ENCODE assay signal across 13 mouse cellular contexts in the genomic region with DNA sequence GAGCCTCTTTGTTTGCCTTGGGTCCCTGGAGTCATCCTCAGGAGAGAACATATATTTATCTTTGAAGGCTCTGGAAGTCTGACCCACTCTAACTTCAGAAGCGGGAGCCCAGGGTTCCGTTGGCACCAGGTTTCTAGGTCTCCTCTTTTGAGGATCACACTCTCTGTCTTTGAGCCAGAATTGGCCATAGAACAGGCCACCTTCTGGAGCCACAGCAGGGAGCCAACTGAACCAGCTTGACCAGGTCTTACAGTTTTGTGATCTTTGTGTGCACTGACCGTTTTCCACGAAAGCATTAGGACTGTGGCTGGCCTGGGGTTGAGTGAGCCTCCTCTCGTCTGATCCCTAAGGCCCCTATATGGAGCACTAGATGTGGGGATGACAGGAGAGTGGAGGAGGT. TPM values are rescaled to one million over a fixed set of nuclear protein-coding genes. Genes with fewer than 3 reads are reported as not detected.
A peak's percentile ranks its signal among the peaks of the same experiment; 100 is the strongest.
DNase-seq lines count a peak whose midpoint lies in the region; ATAC-seq and TF ChIP-seq lines count a peak whose summit lies in the region.
"Had no signal": no experiment of that assay in that cellular context is flagged by ENCODE, and none has a peak within 500 bp of the region (broad histone marks: within the 10 kb centered on the region; RNA-seq: fewer than 3 reads in every experiment).

No protein-coding gene starts in this region.

- H3K4me2 ChIP-seq in heart, embryonic 12.5 days, result no peak overlapping the region
- peak overlapping the region; percentile 12; the same call in 1 of the 2 replicates for H3K4me2 ChIP-seq in midbrain, embryonic 15.5 days
- H3K4me2 ChIP-seq in midbrain, embryonic 11.5 days, result no peak overlapping the region
- H3K4me2 ChIP-seq: heart, embryonic 11.5 days had no signal

- peaks cover 18% of the 10 kb centered on the region for H3K4me1 ChIP-seq in heart, embryonic 12.5 days (replicated peaks)
- H3K4me1 ChIP-seq in midbrain, embryonic 15.5 days, result peaks cover 17% of the 10 kb centered on the region
- H3K4me1 ChIP-seq in midbrain, embryonic 11.5 days (ENCODE audit: control insufficient read depth, insufficient read depth, low read length), result no peaks in the 10 kb centered on the region; the same call in 1 of the 2 replicates
- H3K4me1 ChIP-seq in limb, embryonic 10.5 days, result peaks cover 33% of the 10 kb centered on the region

- no peak for DNase-seq in heart, adult 18-20 months
- DNase-seq in midbrain, embryonic 11.5 days (ENCODE audit: low spot score, missing footprints), result no peak
- no peak for DNase-seq in limb, embryonic 10.5 days (ENCODE audit: low spot score)
- no peak for DNase-seq in B cell, adult 2 months
- no peak for DNase-seq in adrenal gland, adult 2 months
- DNase-seq in layer of hippocampus, adult 2 months (ENCODE audit: low spot score in 2 of 2), result no peak
- DNase-seq: kidney, adult 9 months; left cerebral cortex, postnatal 4 days; thymus, adult 18-20 months had no signal

- 0 out of 2 replicates have a peak overlapping the region, but pooled peaks have one; percentile 32 for H3K9ac ChIP-seq in heart, embryonic 12.5 days
- H3K9ac ChIP-seq in midbrain, embryonic 15.5 days, result no peak overlapping the region
- H3K9ac ChIP-seq in midbrain, embryonic 11.5 days (ENCODE audit: low read length), result no peak overlapping the region

- TF ChIP-seq CTCF in layer of hippocampus, adult 2 months (conservative IDR thresholded peaks at IDR 0.05), result no peak

- peaks cover 27% of the 10 kb centered on the region for H3K36me3 ChIP-seq in heart, embryonic 12.5 days
- H3K36me3 ChIP-seq in midbrain, embryonic 15.5 days (replicated peaks), result no peaks in the 10 kb centered on the region
- no peaks in the 10 kb centered on the region for H3K36me3 ChIP-seq in midbrain, embryonic 11.5 days (ENCODE audit: control insufficient read depth, insufficient read depth, low read length)
- H3K36me3 ChIP-seq in limb, embryonic 10.5 days, result peaks cover 25% of the 10 kb centered on the region

- 89% methylated on average over 5 of the region's 5 CpGs for WGBS in heart, embryonic 12.5 days
- WGBS in midbrain, embryonic 15.5 days, result 73% methylated on average over 5 of the region's 5 CpGs
- 82% methylated on average over 5 of the region's 5 CpGs for WGBS in midbrain, embryonic 11.5 days
- 91% methylated on average over 5 of the region's 5 CpGs for WGBS in limb, embryonic 10.5 days

- H3K27me3 ChIP-seq in heart, embryonic 12.5 days (replicated peaks), result no peaks in the 10 kb centered on the region
- no peaks in the 10 kb centered on the region for H3K27me3 ChIP-seq in midbrain, embryonic 15.5 days (replicated peaks)
- no peaks in the 10 kb centered on the region for H3K27me3 ChIP-seq in midbrain, embryonic 11.5 days (ENCODE audit: control insufficient read depth, insufficient read depth, low read length)
- no peaks in the 10 kb centered on the region for H3K27me3 ChIP-seq in limb, embryonic 10.5 days (ENCODE audit: low read depth, poor library complexity, severe bottlenecking)

- H3K9me3 ChIP-seq in heart, embryonic 12.5 days (replicated peaks), result no peaks in the 10 kb centered on the region
- H3K9me3 ChIP-seq in midbrain, embryonic 15.5 days, result no peaks in the 10 kb centered on the region
- no peaks in the 10 kb centered on the region for H3K9me3 ChIP-seq in midbrain, embryonic 11.5 days (ENCODE audit: control insufficient read depth, low read length)
- no peaks in the 10 kb centered on the region for H3K9me3 ChIP-seq in limb, embryonic 10.5 days (replicated peaks)
- H3K9me3 ChIP-seq: midbrain, embryonic 10.5 days had no signal

- no peak for ATAC-seq in heart, embryonic 12.5 days (ENCODE audit: insufficient number of reproducible peaks, low FRiP score)
- no peak for ATAC-seq in midbrain, embryonic 15.5 days (replicated peaks)
- ATAC-seq in midbrain, embryonic 11.5 days (ENCODE audit: low FRiP score), result no peak

- H3K27ac ChIP-seq in heart, embryonic 12.5 days (ENCODE audit: poor library complexity, severe bottlenecking), result no peak overlapping the region
- H3K27ac ChIP-seq in midbrain, embryonic 15.5 days, result no peak overlapping the region
- no peak overlapping the region for H3K27ac ChIP-seq in midbrain, embryonic 11.5 days (ENCODE audit: low read depth, low read length)
- H3K27ac ChIP-seq in limb, embryonic 10.5 days, result peak overlapping the region; percentile 22; the same call in 1 of the 2 replicates
- H3K27ac ChIP-seq in layer of hippocampus, adult 2 months, result no peak overlapping the region
- H3K27ac ChIP-seq: midbrain, embryonic 10.5 days had no signal

- no peak overlapping the region for H3K4me3 ChIP-seq in heart, embryonic 12.5 days
- no peak overlapping the region for H3K4me3 ChIP-seq in midbrain, embryonic 15.5 days
- no peak overlapping the region for H3K4me3 ChIP-seq in midbrain, embryonic 11.5 days (ENCODE audit: low read depth, low read length)
- H3K4me3 ChIP-seq in limb, embryonic 10.5 days, result no peak overlapping the region
- H3K4me3 ChIP-seq in layer of hippocampus, adult 2 months, result no peak overlapping the region; the same call in 1 of the 2 replicates
- H3K4me3 ChIP-seq: midbrain, embryonic 10.5 days had no signal

RNA-seq across cellular contexts. Expression of a gene that starts 2.1 kb away (rescaled TPM):
- polyA plus RNA-seq in heart, embryonic 12.5 days (2016; fragmentation: Nextera tagmentation; extraction: Ambion mirVana), result 1.1 and 1.4 TPM in 2 replicates
- total RNA-seq in heart, adult 18-20 months (2021), result 10 to 100 TPM; 28.1 to 29.9 TPM
- polyA plus RNA-seq in midbrain, embryonic 15.5 days (2015; fragmentation: Nextera tagmentation; extraction: Ambion mirVana), result 1.8 TPM in 2 replicates
- 1.7 and 1.8 TPM in 2 replicates for polyA plus RNA-seq in midbrain, embryonic 11.5 days (2014; fragmentation: Nextera tagmentation; extraction: Ambion mirVana)
- polyA plus RNA-seq in limb, embryonic 10.5 days (2016; fragmentation: Nextera tagmentation; extraction: Ambion mirVana), result 1.9 and 2.3 TPM in 2 replicates
- 10 to 100 TPM; 39.3 to 60.3 TPM for total RNA-seq in adrenal gland, adult 2 months (2021)
- polyA plus RNA-seq in adrenal gland, adult 2 months (2012; rRNA removed), result 58.0 and 65.5 TPM in 2 replicates
- total RNA-seq in layer of hippocampus, adult 2 months (2021), result 10 to 100 TPM; 22.1 to 23.0 TPM

RNA-seq across cellular contexts. Expression of a gene that starts 27.1 kb away (rescaled TPM):
- 3.3 and 4.9 TPM in 2 replicates for polyA plus RNA-seq in heart, embryonic 12.5 days (2016; fragmentation: Nextera tagmentation; extraction: Ambion mirVana)
- 1 to 10 TPM; 3.2 to 3.3 TPM for total RNA-seq in heart, adult 18-20 months (2021)
- 5.3 and 7.3 TPM in 2 replicates for polyA plus RNA-seq in midbrain, embryonic 15.5 days (2015; fragmentation: Nextera tagmentation; extraction: Ambion mirVana)
- 1.7 and 1.8 TPM in 2 replicates for polyA plus RNA-seq in midbrain, embryonic 11.5 days (2014; fragmentation: Nextera tagmentation; extraction: Ambion mirVana)
- 6.8 and 11.1 TPM in 2 replicates for polyA plus RNA-seq in limb, embryonic 10.5 days (2016; fragmentation: Nextera tagmentation; extraction: Ambion mirVana)
- 1 to 10 TPM; 1.5 to 1.8 TPM for total RNA-seq in adrenal gland, adult 2 months (2021)
- polyA plus RNA-seq in adrenal gland, adult 2 months (2012; rRNA removed), result 2.8 and 3.3 TPM in 2 replicates
- 1 to 10 TPM; 2.4 to 2.6 TPM for total RNA-seq in layer of hippocampus, adult 2 months (2021)

RNA-seq across cellular contexts. Expression of a gene that starts 57.7 kb away (rescaled TPM):
- 26.8 and 27.1 TPM in 2 replicates for polyA plus RNA-seq in heart, embryonic 12.5 days (2016; fragmentation: Nextera tagmentation; extraction: Ambion mirVana)
- 10 to 100 TPM; 10.7 to 13.9 TPM for total RNA-seq in heart, adult 18-20 months (2021)
- polyA plus RNA-seq in midbrain, embryonic 15.5 days (2015; fragmentation: Nextera tagmentation; extraction: Ambion mirVana), result 53.4 and 55.0 TPM in 2 replicates
- 24.6 and 30.2 TPM in 2 replicates for polyA plus RNA-seq in midbrain, embryonic 11.5 days (2014; fragmentation: Nextera tagmentation; extraction: Ambion mirVana)
- 33.6 and 40.2 TPM in 2 replicates for polyA plus RNA-seq in limb, embryonic 10.5 days (2016; fragmentation: Nextera tagmentation; extraction: Ambion mirVana)
- 10 to 100 TPM; 31.3 to 39.2 TPM for total RNA-seq in adrenal gland, adult 2 months (2021)
- 118 and 122 TPM in 2 replicates for polyA plus RNA-seq in adrenal gland, adult 2 months (2012; rRNA removed)
- total RNA-seq in layer of hippocampus, adult 2 months (2021), result 100 to 1,000 TPM; 104 to 106 TPM

Comparison
In these comparisons a context has a peak if more than half of its experiments do, and no peak if none do; other contexts are left out.
1. RNA of a gene that starts 2.1 kb away (polyA plus RNA-seq): 58.0 to 65.5 TPM in adrenal gland, adult 2 months; 1.9 to 2.3 TPM in limb, embryonic 10.5 days, 1.8 TPM in midbrain, embryonic 15.5 days, 1.7 to 1.8 TPM in midbrain, embryonic 11.5 days and 1.1 to 1.4 TPM in heart, embryonic 12.5 days; every median in the first group is over 10 times any median in the second.